Mouse (Mus musculus) MEL (cell line): ENCODE measurements around the gene Cenpa. TPM values are rescaled to one million over a fixed set of nuclear protein-coding genes. Genes with fewer than 3 reads are reported as not detected.
"Not testable (repeated sequence)": the region's sequence is repeated elsewhere in the genome, so short reads cannot be mapped to it uniquely, and the experiment has no call there.

ENCODE experiments used
- DNase-seq: peaks from one replicate; pipeline ENCODE4 v3.0.0; 2011; ENCODE audit warnings: low read depth, low spot score
- H3K27ac ChIP-seq: 2 replicates; pipeline ENCODE4 v1.5.1; 2012; ENCODE audit warnings: low read depth, mild to moderate bottlenecking, control low read depth, low read length, moderate library complexity; ENCODE audit not compliant: control insufficient read depth
- H3K27me3 ChIP-seq, 2 experiments: fragments of 150-350 bp in 1 of 2; sonication (generic) in 1 of 2; 2 replicates each; pipeline ENCODE4 v1.6.1; 2012; ENCODE audit warnings: low read length in 2 of 2, mild to moderate bottlenecking in 2 of 2, improper control_type of control experiment in 1 of 2, moderate library complexity in 1 of 2; ENCODE audit not compliant: insufficient read depth in 2 of 2, control insufficient read depth in 1 of 2
- H3K36me3 ChIP-seq, 2 experiments: 2 replicates each; pipeline ENCODE4 v1.6.1; 2012 to 2014; ENCODE audit warnings: low read length in 2 of 2, improper control_type of control experiment in 1 of 2, inconsistent platforms in 1 of 2, mild to moderate bottlenecking in 1 of 2; ENCODE audit not compliant: insufficient read depth in 2 of 2, control insufficient read depth in 1 of 2
- H3K4me1 ChIP-seq, 2 experiments: fragments of 150-350 bp in 1 of 2; sonication (generic) in 1 of 2; 2 replicates each; pipeline ENCODE4 v1.6.1; 2012; ENCODE audit warnings: low read length in 2 of 2, improper control_type of control experiment in 1 of 2, mild to moderate bottlenecking in 1 of 2; ENCODE audit not compliant: insufficient read depth in 2 of 2, control insufficient read depth in 1 of 2
- H3K4me3 ChIP-seq, 2 experiments: fragments of 150-350 bp in 1 of 2; sonication (generic) in 1 of 2; 2 replicates each; pipeline ENCODE4 v1.5.1; 2012; ENCODE audit warnings: low read depth in 2 of 2, low read length in 2 of 2, mild to moderate bottlenecking in 2 of 2, moderate library complexity in 2 of 2, control low read depth in 1 of 2, improper control_type of control experiment in 1 of 2; ENCODE audit not compliant: control insufficient read depth in 1 of 2, insufficient read depth in 1 of 2
- H3K79me2 ChIP-seq: 2 replicates; pipeline ENCODE4 v1.6.1; 2012; ENCODE audit warnings: mild to moderate bottlenecking, low read length, moderate library complexity; ENCODE audit not compliant: control insufficient read depth, poor library complexity, insufficient read depth
- H3K9ac ChIP-seq: 2 replicates; pipeline ENCODE4 v1.6.1; 2012; ENCODE audit warnings: low read depth, mild to moderate bottlenecking, control low read depth, low read length, moderate library complexity; ENCODE audit not compliant: control insufficient read depth, poor library complexity, severe bottlenecking
- H3K9me3 ChIP-seq: fragments of 150-350 bp; sonication (generic); replicated peaks from 2 replicates; pipeline ENCODE4 v1.6.1; 2012; ENCODE audit warnings: mild to moderate bottlenecking, low read length, improper control_type of control experiment, moderate library complexity; ENCODE audit not compliant: insufficient read depth
- CHD2 ChIP-seq: IDR thresholded peaks from 2 replicates; pipeline ENCODE4 v1.6.1; 2011; ENCODE audit warnings: low read length, improper control_type of control experiment
- ELF1 ChIP-seq: IDR thresholded peaks from 2 replicates; pipeline ENCODE4 v1.6.1; 2014; ENCODE audit warnings: low read depth, mild to moderate bottlenecking, inconsistent platforms, low read length, improper control_type of control experiment, moderate library complexity
- EP300 ChIP-seq, 2 experiments: IDR thresholded peaks; 2 replicates each; pipeline ENCODE4 v1.6.1; 2011; ENCODE audit warnings: improper control_type of control experiment in 2 of 2, low read length in 2 of 2, low read depth in 1 of 2, mild to moderate bottlenecking in 1 of 2
- ETS1 ChIP-seq: IDR thresholded peaks from 2 replicates; pipeline ENCODE4 v1.6.1; 2012; ENCODE audit warnings: low read depth, mild to moderate bottlenecking, inconsistent platforms, low read length, improper control_type of control experiment, moderate library complexity
- HCFC1 ChIP-seq: IDR thresholded peaks from 2 replicates; pipeline ENCODE4 v1.6.1; 2012; ENCODE audit warnings: low read depth, mild to moderate bottlenecking, inconsistent platforms, low read length, improper control_type of control experiment, moderate library complexity
- JUND ChIP-seq: IDR thresholded peaks from 2 replicates; pipeline ENCODE4 v1.6.1; 2011; ENCODE audit warnings: low read depth, mild to moderate bottlenecking, improper control_type of control experiment, low read length
- MAX ChIP-seq: IDR thresholded peaks from 2 replicates; pipeline ENCODE4 v1.6.1; 2011; ENCODE audit warnings: low read length, improper control_type of control experiment
- MAZ ChIP-seq: IDR thresholded peaks from 2 replicates; pipeline ENCODE4 v1.6.1; 2012; ENCODE audit warnings: low read depth, mild to moderate bottlenecking, inconsistent platforms, low read length, improper control_type of control experiment
- MXI1 ChIP-seq: IDR thresholded peaks from 2 replicates; pipeline ENCODE4 v1.6.1; 2011; ENCODE audit warnings: mild to moderate bottlenecking, low read depth, low read length, improper control_type of control experiment
- MYC ChIP-seq: IDR thresholded peaks from 2 replicates; pipeline ENCODE4 v1.6.1; 2011; ENCODE audit warnings: low read depth, mild to moderate bottlenecking, low read length, improper control_type of control experiment, moderate library complexity
- NRF1 ChIP-seq: IDR thresholded peaks from 2 replicates; pipeline ENCODE4 v1.6.1; 2014; ENCODE audit warnings: low read depth, mild to moderate bottlenecking, inconsistent platforms, low read length, improper control_type of control experiment, moderate library complexity; ENCODE audit not compliant: poor library complexity, insufficient read depth, severe bottlenecking
- POLR2A ChIP-seq, 2 experiments: IDR thresholded peaks; 2 replicates each; pipeline ENCODE4 v1.6.1; 2011 to 2012; ENCODE audit warnings: low read length in 2 of 2, mild to moderate bottlenecking in 2 of 2, control low read depth in 1 of 2, improper control_type of control experiment in 1 of 2, low read depth in 1 of 2, moderate library complexity in 1 of 2; ENCODE audit not compliant: control insufficient read depth in 1 of 2, insufficient read depth in 1 of 2, poor library complexity in 1 of 2
- POLR2AphosphoS2 ChIP-seq: IDR thresholded peaks from 2 replicates; pipeline ENCODE4 v1.6.1; 2011; ENCODE audit warnings: low read length, improper control_type of control experiment
- POLR2AphosphoS5 ChIP-seq: IDR thresholded peaks from 2 replicates; pipeline ENCODE4 v1.6.1; 2012; ENCODE audit warnings: low read depth, borderline replicate concordance, mild to moderate bottlenecking, inconsistent platforms, low read length, moderate library complexity, mixed read lengths
- SMC3 ChIP-seq: IDR thresholded peaks from 2 replicates; pipeline ENCODE4 v1.6.1; 2011; ENCODE audit warnings: low read depth, low read length, improper control_type of control experiment
- TBP ChIP-seq: IDR thresholded peaks from 2 replicates; pipeline ENCODE4 v1.8.0; 2011; ENCODE audit warnings: low read depth, low read length, improper control_type of control experiment
- USF2 ChIP-seq, 2 experiments: IDR thresholded peaks; 2 replicates each; pipeline ENCODE4 v1.6.1; 2011 to 2012; ENCODE audit warnings: improper control_type of control experiment in 2 of 2, low read length in 2 of 2, borderline replicate concordance in 1 of 2, inconsistent platforms in 1 of 2, low read depth in 1 of 2, mild to moderate bottlenecking in 1 of 2; ENCODE audit not compliant: insufficient read depth in 1 of 2
- ZKSCAN1 ChIP-seq: IDR thresholded peaks from 2 replicates; pipeline ENCODE4 v1.6.1; 2012; ENCODE audit warnings: low read depth, mild to moderate bottlenecking, inconsistent platforms, low read length, improper control_type of control experiment, moderate library complexity
- polyA plus RNA-seq, 2 experiments: library from polyadenylated mRNA; stranded (reverse) in 1 of 2; unstranded in 1 of 2; fragments of >175 nt in 1 of 2; fragments of >200 nt in 1 of 2; gene quantifications; 2 replicates each; pipeline versions ENCODE4 v1.2.1 to v1.2.4; 2012; ENCODE audit warnings: low replicate concordance in 2 of 2, low read depth in 1 of 2; ENCODE audit not compliant: insufficient read length in 2 of 2, insufficient read depth in 1 of 2, missing spikeins in 1 of 2
- total RNA-seq: library from RNA; depleted of rRNA; stranded (reverse); fragments of 300-350 nt; gene quantifications from 2 replicates; pipeline ENCODE4 v1.2.3, GENCODE M21; 2012

Cenpa gene
- total and polyA plus RNA-seq, 3 experiments, result 100 to 566 (median 341) TPM

GRCm38 (mm10) chr5:30674001-30674400 is 7.4 kb downstream of the Cenpa start:
- DNase-seq, result no peak
- H3K4me1 ChIP-seq, result peaks cover 7 to 11% of the 10 kb centered on the region in 2 experiments
- TF ChIP-seq POLR2A (IDR thresholded peaks at IDR 0.05; ENCODE audit: control insufficient read depth in 1 of 2, insufficient read depth in 1 of 2, low read depth in 1 of 2, low read length in 2 of 2, poor library complexity in 1 of 2), result 0 out of 4 replicates have a peak, but pooled peaks of 1 of the 2 experiments have one; percentile 28
- no peak for TF ChIP-seq SMC3
- TF ChIP-seq, all 39 proteins: peak for 1
- Histone ChIP-seq H3K79me2 (peaks cover 19% of the 10 kb centered on the region), H3K27me3 (no peaks in the 10 kb centered on the region), H3K9me3 (no peaks in the 10 kb centered on the region), H3K9ac (no peak overlapping the region), H3K27ac (no peak overlapping the region), H3K4me3 (no peak overlapping the region), H3K36me3 (peaks cover 30 to 47% of the 10 kb centered on the region in 2 experiments)

- Histone ChIP-seq H3K9ac (no peak overlapping the region), H3K27me3 (no peaks in the 10 kb centered on the region), H3K9me3 (no peaks in the 10 kb centered on the region), H3K27ac (no peak overlapping the region), H3K4me3 (no peak overlapping the region), H3K36me3 (peaks cover 7 to 28% of the 10 kb centered on the region in 2 experiments), H3K4me1 (no peaks in the 10 kb centered on the region), H3K79me2 (peaks cover 3% of the 10 kb centered on the region; the same call in 1 of the 2 replicates)
- no peak for DNase-seq
- peak in 1 of 2 experiments; percentile 50; a peak in 2 of 4 replicates for TF ChIP-seq POLR2A (IDR thresholded peaks at IDR 0.05; ENCODE audit: control insufficient read depth in 1 of 2, insufficient read depth in 1 of 2, low read depth in 1 of 2, low read length in 2 of 2, poor library complexity in 1 of 2)
- no peak for TF ChIP-seq USF2 (IDR thresholded peaks at IDR 0.05; ENCODE audit: borderline replicate concordance in 1 of 2, insufficient read depth in 1 of 2, low read depth in 1 of 2, low read length in 2 of 2)
Observed at GRCm38 (mm10) chr5:30676800-30677199, 10.2 kb downstream of the Cenpa start.

GRCm38 (mm10) chr5:30678069-30678468 is 11.5 kb downstream of the Cenpa start:
- not testable (repeated sequence) for H3K4me1 ChIP-seq, H3K27me3 ChIP-seq, H3K27ac ChIP-seq, H3K4me3 ChIP-seq, H3K79me2 ChIP-seq, H3K9ac ChIP-seq, H3K9me3 ChIP-seq, DNase-seq
- peak; percentile 78 for TF ChIP-seq TBP
- 0 out of 4 replicates have a peak, but pooled peaks of 1 of the 2 experiments have one; percentile 38 for TF ChIP-seq POLR2A (IDR thresholded peaks at IDR 0.05; ENCODE audit: control insufficient read depth in 1 of 2, insufficient read depth in 1 of 2, low read depth in 1 of 2, low read length in 2 of 2, poor library complexity in 1 of 2)
- H3K36me3 ChIP-seq, result peaks cover under 1 to 17% of the 10 kb centered on the region in 2 experiments; a peak in 3 of 4 replicates

- Histone ChIP-seq H3K27me3 (no peaks in the 10 kb centered on the region), H3K36me3 (peaks cover 0 to 13% of the 10 kb centered on the region in 2 experiments; a peak in 2 of 4 replicates), H3K79me2 (no peaks in the 10 kb centered on the region), H3K4me3 (no peak overlapping the region), H3K9me3 (no peaks in the 10 kb centered on the region), H3K4me1 (no peaks in the 10 kb centered on the region), H3K27ac (no peak overlapping the region), H3K9ac (no peak overlapping the region)
- no peak for DNase-seq
- no peak for TF ChIP-seq MXI1
- no peak for TF ChIP-seq MAZ
- TF ChIP-seq NRF1, result no peak
- TF ChIP-seq ELF1, result no peak
- no peak for TF ChIP-seq EP300 (IDR thresholded peaks at IDR 0.05; ENCODE audit: low read depth in 1 of 2, low read length in 2 of 2)
- no peak for TF ChIP-seq MAX
- TF ChIP-seq JUND, result no peak
- no peak for TF ChIP-seq MYC
- 0 out of 2 replicates have a peak, but pooled peaks have one; percentile 17 for TF ChIP-seq CHD2
- TF ChIP-seq POLR2AphosphoS2, result peak; percentile 80
- TF ChIP-seq ZKSCAN1, result no peak
- TF ChIP-seq ETS1, result no peak
- no peak for TF ChIP-seq POLR2AphosphoS5
- TF ChIP-seq HCFC1, result no peak
Observed at GRCm38 (mm10) chr5:30678722-30679296, 12.2 kb downstream of the Cenpa start.
